Mouse (Mus musculus): ENCODE results near the gene Fgf13. TPM values are rescaled to one million over a fixed set of nuclear protein-coding genes. Genes with fewer than 3 reads are reported as not detected.
A peak's percentile ranks its signal among the peaks of the same experiment; 100 is the strongest.

Fgf13 gene
- polyA plus RNA-seq, 1 experiment = 1.2 TPM

- no peak for DNase-seq (ENCODE audit: low read depth in 1 of 2, low spot score in 2 of 2)
- peak overlapping the region; percentile 62 for H3K4me3 ChIP-seq (ENCODE audit: extremely low read depth, insufficient read depth, insufficient read length)
- no peaks in the 10 kb centered on the region for H3K27me3 ChIP-seq (ENCODE audit: control insufficient read depth, insufficient read depth, low read length)
- H3K4me1 ChIP-seq (ENCODE audit: control insufficient read depth, insufficient read depth, insufficient read length) = peaks cover 3% of the 10 kb centered on the region; the same call in 1 of the 2 replicates
- H3K36me3 ChIP-seq (ENCODE audit: control insufficient read depth, insufficient read depth, low read length) = no peaks in the 10 kb centered on the region
- TF ChIP-seq POLR2A (IDR thresholded peaks at IDR 0.05; ENCODE audit: low read depth, low read length) (no peak), CTCF (IDR thresholded peaks at IDR 0.05; ENCODE audit: extremely low read depth, insufficient read depth, insufficient read length, insufficient replicate concordance) (no peak)
- no peak overlapping the region for H3K27ac ChIP-seq (ENCODE audit: insufficient read depth, low read length)
- WGBS = 36% methylated on average over 18 of the region's 18 CpGs
These were observed 1.7 kb downstream of the Fgf13 start for GRCm38 (mm10) chrX:59566017-59566679.

- 80% methylated on average over 2 of the region's 2 CpGs for WGBS
These were observed 19.9 kb downstream of the Fgf13 start for GRCm38 (mm10) chrX:59547931-59548330.

GRCm38 (mm10) chrX:59508273-59508672 lies 59.6 kb downstream of the Fgf13 start:
- no peaks in the 10 kb centered on the region for H3K27me3 ChIP-seq (ENCODE audit: control insufficient read depth, insufficient read depth, low read length)
- no peak for DNase-seq (ENCODE audit: low read depth in 1 of 2, low spot score in 2 of 2)
- H3K36me3 ChIP-seq (ENCODE audit: control insufficient read depth, insufficient read depth, low read length) = no peaks in the 10 kb centered on the region
- 22% methylated on average over 4 of the region's 4 CpGs for WGBS
- H3K4me3 ChIP-seq (ENCODE audit: extremely low read depth, insufficient read depth, insufficient read length) = no peak overlapping the region
- H3K4me1 ChIP-seq (ENCODE audit: control insufficient read depth, insufficient read depth, insufficient read length) = no peaks in the 10 kb centered on the region
- TF ChIP-seq CTCF (IDR thresholded peaks at IDR 0.05; ENCODE audit: extremely low read depth, insufficient read depth, insufficient read length, insufficient replicate concordance) = no peak
- TF ChIP-seq POLR2A (IDR thresholded peaks at IDR 0.05; ENCODE audit: low read depth, low read length) = no peak
- no peak overlapping the region for H3K27ac ChIP-seq (ENCODE audit: insufficient read depth, low read length)

More at GRCm38 (mm10) chrX:59547931-59548330, 19.9 kb downstream of the Fgf13 start:
- no peaks in the 10 kb centered on the region for H3K27me3 ChIP-seq (ENCODE audit: control insufficient read depth, insufficient read depth, low read length)
- H3K4me3 ChIP-seq (ENCODE audit: extremely low read depth, insufficient read depth, insufficient read length) = no peak overlapping the region
- H3K27ac ChIP-seq (ENCODE audit: insufficient read depth, low read length) = no peak overlapping the region
- H3K4me1 ChIP-seq (ENCODE audit: control insufficient read depth, insufficient read depth, insufficient read length) = no peaks in the 10 kb centered on the region
- TF ChIP-seq CTCF (IDR thresholded peaks at IDR 0.05; ENCODE audit: extremely low read depth, insufficient read depth, insufficient read length, insufficient replicate concordance) (no peak), POLR2A (IDR thresholded peaks at IDR 0.05; ENCODE audit: low read depth, low read length) (no peak)
- H3K36me3 ChIP-seq (ENCODE audit: control insufficient read depth, insufficient read depth, low read length) = no peaks in the 10 kb centered on the region
- DNase-seq (ENCODE audit: low read depth in 1 of 2, low spot score in 2 of 2) = no peak

- 50% methylated on average over 1 of the region's 1 CpGs for WGBS
- DNase-seq (ENCODE audit: low read depth in 1 of 2, low spot score in 2 of 2) = no peak
- Histone ChIP-seq H3K27ac (ENCODE audit: insufficient read depth, low read length) (no peak overlapping the region), H3K36me3 (ENCODE audit: control insufficient read depth, insufficient read depth, low read length) (no peaks in the 10 kb centered on the region), H3K4me3 (ENCODE audit: extremely low read depth, insufficient read depth, insufficient read length) (no peak overlapping the region), H3K27me3 (ENCODE audit: control insufficient read depth, insufficient read depth, low read length) (no peaks in the 10 kb centered on the region), H3K4me1 (ENCODE audit: control insufficient read depth, insufficient read depth, insufficient read length) (no peaks in the 10 kb centered on the region)
- no peak for TF ChIP-seq POLR2A (IDR thresholded peaks at IDR 0.05; ENCODE audit: low read depth, low read length)
- TF ChIP-seq CTCF (IDR thresholded peaks at IDR 0.05; ENCODE audit: extremely low read depth, insufficient read depth, insufficient read length, insufficient replicate concordance) = no peak
These were observed 74.5 kb downstream of the Fgf13 start for GRCm38 (mm10) chrX:59493388-59493787.

- TF ChIP-seq POLR2A (IDR thresholded peaks at IDR 0.05; ENCODE audit: low read depth, low read length) (no peak), CTCF (IDR thresholded peaks at IDR 0.05; ENCODE audit: extremely low read depth, insufficient read depth, insufficient read length, insufficient replicate concordance) (no peak)
- Histone ChIP-seq H3K27ac (ENCODE audit: insufficient read depth, low read length) (no peak overlapping the region), H3K27me3 (ENCODE audit: control insufficient read depth, insufficient read depth, low read length) (no peaks in the 10 kb centered on the region), H3K36me3 (ENCODE audit: control insufficient read depth, insufficient read depth, low read length) (no peaks in the 10 kb centered on the region), H3K4me1 (ENCODE audit: control insufficient read depth, insufficient read depth, insufficient read length) (no peaks in the 10 kb centered on the region), H3K4me3 (ENCODE audit: extremely low read depth, insufficient read depth, insufficient read length) (no peak overlapping the region)
- DNase-seq (ENCODE audit: low read depth in 1 of 2, low spot score in 2 of 2) = no peak
- WGBS = 44% methylated on average over 2 of the region's 2 CpGs
These were observed 82.4 kb downstream of the Fgf13 start for GRCm38 (mm10) chrX:59485426-59485825.

- 87% methylated on average over 2 of the region's 2 CpGs for WGBS
- H3K27me3 ChIP-seq (ENCODE audit: control insufficient read depth, insufficient read depth, low read length) = no peaks in the 10 kb centered on the region
- no peaks in the 10 kb centered on the region for H3K4me1 ChIP-seq (ENCODE audit: control insufficient read depth, insufficient read depth, insufficient read length)
- no peak for DNase-seq (ENCODE audit: low read depth in 1 of 2, low spot score in 2 of 2)
- H3K4me3 ChIP-seq (ENCODE audit: extremely low read depth, insufficient read depth, insufficient read length) = no peak overlapping the region
- H3K36me3 ChIP-seq (ENCODE audit: control insufficient read depth, insufficient read depth, low read length) = no peaks in the 10 kb centered on the region
- no peak overlapping the region for H3K27ac ChIP-seq (ENCODE audit: insufficient read depth, low read length)
- TF ChIP-seq POLR2A (IDR thresholded peaks at IDR 0.05; ENCODE audit: low read depth, low read length) (no peak), CTCF (IDR thresholded peaks at IDR 0.05; ENCODE audit: extremely low read depth, insufficient read depth, insufficient read length, insufficient replicate concordance) (no peak)
These were observed 165.1 kb downstream of the Fgf13 start for GRCm38 (mm10) chrX:59402596-59403285.

GRCm38 (mm10) chrX:59290916-59291411 lies 276.9 kb downstream of the Fgf13 start:
- no peak for TF ChIP-seq CTCF (IDR thresholded peaks at IDR 0.05; ENCODE audit: extremely low read depth, insufficient read depth, insufficient read length, insufficient replicate concordance)
- TF ChIP-seq POLR2A (IDR thresholded peaks at IDR 0.05; ENCODE audit: low read depth, low read length) = no peak
- H3K27me3 ChIP-seq (ENCODE audit: control insufficient read depth, insufficient read depth, low read length) = no peaks in the 10 kb centered on the region
- no peak overlapping the region for H3K4me3 ChIP-seq (ENCODE audit: extremely low read depth, insufficient read depth, insufficient read length)
- H3K27ac ChIP-seq (ENCODE audit: insufficient read depth, low read length) = no peak overlapping the region
- WGBS = 86% methylated on average over 3 of the region's 3 CpGs
- no peak for DNase-seq (ENCODE audit: low read depth in 1 of 2, low spot score in 2 of 2)
- H3K4me1 ChIP-seq (ENCODE audit: control insufficient read depth, insufficient read depth, insufficient read length) = no peaks in the 10 kb centered on the region
- H3K36me3 ChIP-seq (ENCODE audit: control insufficient read depth, insufficient read depth, low read length) = no peaks in the 10 kb centered on the region
